ENCODE assay signal across 8 mouse cellular contexts in genomic region chr2:160887284-160887683, GRCm38 (mm10). TPM values are rescaled to one million over a fixed set of nuclear protein-coding genes. Genes with fewer than 3 reads are reported as not detected.
A peak's percentile ranks its signal among the peaks of the same experiment; 100 is the strongest.
DNase-seq lines count a peak whose midpoint lies in the region; ATAC-seq and TF ChIP-seq lines count a peak whose summit lies in the region.

No protein-coding gene starts in this region.

- H3K4me1 ChIP-seq in G1E (ENCODE audit: insufficient read depth, low read depth, low read length) = peaks cover 16% of the 10 kb centered on the region
- H3K4me1 ChIP-seq in cerebellum, adult 2 months (ENCODE audit: control insufficient read depth, insufficient read depth, low read length) = no peaks in the 10 kb centered on the region; the same call in none of the 2 replicates
- 0 out of 2 replicates have a peak, but pooled peaks cover 4% of the 10 kb centered on the region for H3K4me1 ChIP-seq in forebrain, postnatal 0 days (ENCODE audit: insufficient read depth)
- peaks cover 7% of the 10 kb centered on the region; the same call in 1 of the 2 replicates for H3K4me1 ChIP-seq in lung, adult 2 months (ENCODE audit: control insufficient read depth, insufficient read depth, low read length)
- peaks cover 12% of the 10 kb centered on the region for H3K4me1 ChIP-seq in thymus, adult 2 months (replicated peaks; ENCODE audit: control insufficient read depth, insufficient read depth, low read length)

- peak; percentile 63; the same call in 1 of the 2 replicates for TF ChIP-seq CTCF in G1E (IDR thresholded peaks at IDR 0.05; ENCODE audit: low read depth, low read length)
- TF ChIP-seq CTCF in cerebellum, adult 2 months (IDR thresholded peaks at IDR 0.05; ENCODE audit: borderline replicate concordance, insufficient read depth, low read depth, low read length) = peak; percentile 99
- peak; percentile 92 for TF ChIP-seq CTCF in forebrain, postnatal 0 days (IDR thresholded peaks at IDR 0.05; ENCODE audit: low read depth)
- TF ChIP-seq CTCF in layer of hippocampus, adult 2 months (conservative IDR thresholded peaks at IDR 0.05) = peak; percentile 90
- TF ChIP-seq CTCF in lung, adult 2 months (IDR thresholded peaks at IDR 0.05; ENCODE audit: insufficient read depth, low read length) = peak; percentile 98
- no peak for TF ChIP-seq CTCF in thymus, adult 2 months (IDR thresholded peaks at IDR 0.05; ENCODE audit: borderline replicate concordance, control insufficient read depth, extremely low read depth, insufficient read depth, low read length, poor library complexity)

- H3K9me3 ChIP-seq in G1E (replicated peaks) = no peaks in the 10 kb centered on the region
- H3K9me3 ChIP-seq in forebrain, postnatal 0 days (ENCODE audit: low read length) = no peaks in the 10 kb centered on the region

- ATAC-seq in G1E (ENCODE audit: extremely low read depth, insufficient number of reproducible peaks, low FRiP score, poor library complexity, severe bottlenecking) = peak; percentile 96
- peak; percentile 94 for ATAC-seq in forebrain, postnatal 0 days

- no peak overlapping the region for H3K9ac ChIP-seq in forebrain, postnatal 0 days

- H3K4me2 ChIP-seq in forebrain, postnatal 0 days (ENCODE audit: low read depth) = peak overlapping the region; percentile 63

- H3K27me3 ChIP-seq in G1E (ENCODE audit: insufficient read depth, low read length) = peaks cover 5% of the 10 kb centered on the region; the same call in 1 of the 2 replicates
- H3K27me3 ChIP-seq in cerebellum, adult 2 months (ENCODE audit: control insufficient read depth, insufficient read depth, low read length) = no peaks in the 10 kb centered on the region
- H3K27me3 ChIP-seq in forebrain, postnatal 0 days (ENCODE audit: insufficient read depth, low read length) = no peaks in the 10 kb centered on the region
- no peaks in the 10 kb centered on the region for H3K27me3 ChIP-seq in thymus, adult 2 months (ENCODE audit: control insufficient read depth, insufficient read depth, low read length)

- peak overlapping the region; percentile 71; the same call in 1 of the 2 replicates for H3K4me3 ChIP-seq in G1E (ENCODE audit: low read depth, low read length)
- H3K4me3 ChIP-seq in cerebellum, adult 2 months (replicated peaks; ENCODE audit: insufficient read depth, low read depth, low read length) = peak overlapping the region; percentile 59
- H3K4me3 ChIP-seq in forebrain, postnatal 0 days (ENCODE audit: low read depth, low read length) = peak overlapping the region; percentile 33
- H3K4me3 ChIP-seq in layer of hippocampus, adult 2 months = peak overlapping the region; percentile 43
- peak overlapping the region; percentile 6 for H3K4me3 ChIP-seq in lung, adult 2 months (replicated peaks; ENCODE audit: extremely low read depth, low read depth, low read length)
- H3K4me3 ChIP-seq in thymus, adult 2 months (ENCODE audit: control insufficient read depth, insufficient read depth, low read length) = no peak overlapping the region

- H3K36me3 ChIP-seq in G1E (replicated peaks) = no peaks in the 10 kb centered on the region
- H3K36me3 ChIP-seq in forebrain, postnatal 0 days (ENCODE audit: insufficient read depth) = no peaks in the 10 kb centered on the region
- H3K36me3 ChIP-seq in thymus, adult 2 months (ENCODE audit: control insufficient read depth, insufficient read depth, low read length) = no peaks in the 10 kb centered on the region

- 1% methylated on average over 11 of the region's 11 CpGs for WGBS in cerebellum, adult 2 months
- WGBS in forebrain, postnatal 0 days = 2% methylated on average over 11 of the region's 11 CpGs
- WGBS in lung, adult 2 months = 3% methylated on average over 11 of the region's 11 CpGs
- 3% methylated on average over 11 of the region's 11 CpGs for WGBS in thymus, adult 2 months

- peak; percentile 68 for DNase-seq in G1E (ENCODE audit: low spot score)
- DNase-seq in cerebellum, adult 2 months = peak; percentile 84 to 91
- peak; percentile 87 for DNase-seq in forebrain, postnatal 0 days
- DNase-seq in heart, postnatal 4 days = peak; percentile 89
- peak; percentile 74 to 84 for DNase-seq in layer of hippocampus, adult 2 months (ENCODE audit: low spot score in 2 of 2)
- peak; percentile 82 for DNase-seq in lung, adult 2 months
- peak; percentile 60 for DNase-seq in ovary, adult 18-20 months (ENCODE audit: low spot score)
- DNase-seq in thymus, adult 2 months = peak; percentile 61

- TF ChIP-seq POLR2A in cerebellum, adult 2 months (IDR thresholded peaks at IDR 0.05; ENCODE audit: borderline replicate concordance, insufficient read depth, low read length) = no peak
- TF ChIP-seq POLR2A in lung, adult 2 months (IDR thresholded peaks at IDR 0.05; ENCODE audit: borderline replicate concordance, extremely low read depth, low read depth, low read length) = no peak
- no peak for TF ChIP-seq POLR2A in thymus, adult 2 months (IDR thresholded peaks at IDR 0.05; ENCODE audit: control insufficient read depth, extremely low read depth, insufficient read depth, low read length, poor library complexity)

- H3K27ac ChIP-seq in cerebellum, adult 2 months (ENCODE audit: insufficient read depth, low read length) = no peak overlapping the region
- no peak overlapping the region for H3K27ac ChIP-seq in forebrain, postnatal 0 days (ENCODE audit: low read depth, low read length)
- H3K27ac ChIP-seq in layer of hippocampus, adult 2 months = no peak overlapping the region
- H3K27ac ChIP-seq in thymus, adult 2 months (ENCODE audit: control insufficient read depth, insufficient read depth, low read length) = no peak overlapping the region

RNA-seq across cellular contexts. Expression of gene Lpin3, which starts 6.8 kb away (rescaled TPM):
- total RNA-seq in G1E (2014; fragmentation: Nextera tagmentation) (not detected in 2 replicates), G1E (2017) (0.05 and 0.29 TPM in 2 replicates)
- polyA plus RNA-seq in G1E (2012) = 0.11 and 0.18 TPM in 2 replicates
- 2.3 and 2.4 TPM in 2 replicates for polyA plus RNA-seq in cerebellum, adult 2 months (2012; rRNA removed)
- total RNA-seq in forebrain, postnatal 0 days (2014; rRNA removed) = 0.10 and 0.31 TPM in 2 replicates
- polyA plus RNA-seq in forebrain, postnatal 0 days (2015; fragmentation: Nextera tagmentation; extraction: Ambion mirVana) = 0.27 and 0.30 TPM in 2 replicates
- total RNA-seq in heart, postnatal 4 days (2021) = 1 to 10 TPM; 2.1 to 2.2 TPM
- total RNA-seq in layer of hippocampus, adult 2 months (2021) = 1 to 10 TPM in 1 of 2 experiments, under 1 TPM in 1; 0.97 to 1.0 TPM
- 8.2 and 15.2 TPM in 2 replicates for polyA plus RNA-seq in lung, adult 2 months (2012; rRNA removed)
- polyA plus RNA-seq in thymus, adult 2 months (2012; rRNA removed) = 1.8 and 2.5 TPM in 2 replicates

RNA-seq across cellular contexts. Expression of gene Zhx3, which starts 14.5 kb away (rescaled TPM):
- total RNA-seq in G1E (2014; fragmentation: Nextera tagmentation) (8.4 and 12.2 TPM in 2 replicates), G1E (2017) (6.7 and 8.2 TPM in 2 replicates)
- 1.6 and 1.7 TPM in 2 replicates for polyA plus RNA-seq in G1E (2012)
- polyA plus RNA-seq in cerebellum, adult 2 months (2012; rRNA removed) = 26.2 and 27.7 TPM in 2 replicates
- total RNA-seq in forebrain, postnatal 0 days (2014; rRNA removed) = 31.8 and 44.9 TPM in 2 replicates
- 12.9 and 18.5 TPM in 2 replicates for polyA plus RNA-seq in forebrain, postnatal 0 days (2015; fragmentation: Nextera tagmentation; extraction: Ambion mirVana)
- total RNA-seq in heart, postnatal 4 days (2021) = 10 to 100 TPM; 22.8 to 24.9 TPM
- 100 to 1,000 TPM; 111 to 116 TPM for total RNA-seq in layer of hippocampus, adult 2 months (2021)
- polyA plus RNA-seq in lung, adult 2 months (2012; rRNA removed) = 11.6 and 14.6 TPM in 2 replicates
- polyA plus RNA-seq in thymus, adult 2 months (2012; rRNA removed) = 7.8 and 9.1 TPM in 2 replicates

RNA-seq across cellular contexts. Expression of gene Emilin3, which starts 24.8 kb away (rescaled TPM):
- total RNA-seq in G1E (2014; fragmentation: Nextera tagmentation) (not detected in 2 replicates), G1E (2017) (0.05 and 0.06 TPM in 2 replicates)
- polyA plus RNA-seq in G1E (2012) = 0.02 TPM in 1 of 2 replicates, not detected in the other
- 6.4 and 7.6 TPM in 2 replicates for polyA plus RNA-seq in cerebellum, adult 2 months (2012; rRNA removed)
- 0.46 and 1.5 TPM in 2 replicates for total RNA-seq in forebrain, postnatal 0 days (2014; rRNA removed)
- polyA plus RNA-seq in forebrain, postnatal 0 days (2015; fragmentation: Nextera tagmentation; extraction: Ambion mirVana) = 0.23 and 0.42 TPM in 2 replicates
- 1 to 10 TPM; 8.8 to 9.6 TPM for total RNA-seq in heart, postnatal 4 days (2021)
- total RNA-seq in layer of hippocampus, adult 2 months (2021) = under 1 TPM; 0.28 to 0.29 TPM
- 0.03 and 0.08 TPM in 2 replicates for polyA plus RNA-seq in lung, adult 2 months (2012; rRNA removed)
- polyA plus RNA-seq in thymus, adult 2 months (2012; rRNA removed) = 0.11 and 0.14 TPM in 2 replicates
